Mouse (Mus musculus) forebrain, postnatal 0 days (tissue): ENCODE measurements at regions not wholly inside any gene's neighbourhood (a gene's known extent, or its start where the extent isn't known, plus 50 kb on each side); places are given as distances from the start of the nearest gene placed in this dataset.

ENCODE experiments used
- ATAC-seq: fragments of 200-750 bp; cut with Nextera tagmentation; 2 replicates; pipeline ENCODE4 v1.8.0; 2017; ENCODE audit warnings: mild to moderate bottlenecking, moderate library complexity
- DNase-seq: peaks from one replicate; pipeline ENCODE4 v3.0.0-alpha.2; 2015
- H3K27ac ChIP-seq: fragments of 300-500 bp; sonication (generic); 2 replicates; pipeline ENCODE4 v1.5.1; 2014; ENCODE audit warnings: low read depth, mild to moderate bottlenecking, antibody characterized with exemption, low read length, moderate library complexity, mixed read lengths
- H3K27me3 ChIP-seq: fragments of 300-500 bp; sonication (generic); 2 replicates; pipeline ENCODE4 v1.6.1; 2014; ENCODE audit warnings: mild to moderate bottlenecking, low read length, mixed read lengths; ENCODE audit not compliant: insufficient read depth
- H3K36me3 ChIP-seq: fragments of 300-500 bp; sonication (generic); 2 replicates; pipeline ENCODE4 v1.6.1; 2014; ENCODE audit warnings: mild to moderate bottlenecking, moderate library complexity; ENCODE audit not compliant: insufficient read depth
- H3K4me1 ChIP-seq: fragments of 300-500 bp; sonication (generic); 2 replicates; pipeline ENCODE4 v1.6.1; 2014; ENCODE audit warnings: antibody characterized with exemption; ENCODE audit not compliant: insufficient read depth
- H3K4me2 ChIP-seq: fragments of 300-500 bp; sonication (generic); 2 replicates; pipeline ENCODE4 v1.6.1; 2014; ENCODE audit warnings: low read depth, mild to moderate bottlenecking, moderate library complexity
- H3K4me3 ChIP-seq: fragments of 300-500 bp; sonication (generic); 2 replicates; pipeline ENCODE4 v1.5.1; 2014; ENCODE audit warnings: low read depth, low read length, mixed read lengths
- H3K9ac ChIP-seq: fragments of 300-500 bp; sonication (generic); 2 replicates; pipeline ENCODE4 v1.6.1; 2014; ENCODE audit warnings: mild to moderate bottlenecking
- H3K9me3 ChIP-seq: fragments of 300-500 bp; sonication (generic); 2 replicates; pipeline ENCODE4 v1.6.1; 2016; ENCODE audit warnings: low read length
- CTCF ChIP-seq: sonication (generic); IDR thresholded peaks from 2 replicates; pipeline ENCODE4 v1.5.1; 2016; ENCODE audit warnings: antibody characterized with exemption, control low read depth, low read depth
- WGBS: fragments of 180-500 bp; shearing (Covaris S2); extraction: QIAGEN DNeasy Blood & Tissue Kit; methylation state at CpG from one replicate; pipeline ENCODE4 v1.1.7; 2014; 5-methylcytosine and 5-hydroxymethylcytosine counted together

GRCm38 (mm10) chr17:15179411-15179951 is 138.1 kb upstream of the Gm3448 start:
- H3K4me3 ChIP-seq, result no peak overlapping the region
- H3K4me2 ChIP-seq, result no peak overlapping the region
- ATAC-seq (no peak), DNase-seq (no peak)
- H3K27ac ChIP-seq, result no peak overlapping the region
- no peaks in the 10 kb centered on the region for H3K36me3 ChIP-seq
- no peak overlapping the region for H3K9ac ChIP-seq
- 40% methylated on average over 4 of the region's 4 CpGs for WGBS
- no peaks in the 10 kb centered on the region for H3K27me3 ChIP-seq
- H3K9me3 ChIP-seq, result no peaks in the 10 kb centered on the region
- H3K4me1 ChIP-seq, result peaks cover 8% of the 10 kb centered on the region
- no peak for TF ChIP-seq CTCF

GRCm38 (mm10) chr17:15177390-15177789 is 136.1 kb upstream of the Gm3448 start:
- H3K36me3 ChIP-seq, result no peaks in the 10 kb centered on the region
- no peak overlapping the region for H3K4me3 ChIP-seq
- no peaks in the 10 kb centered on the region for H3K9me3 ChIP-seq
- ATAC-seq (no peak), DNase-seq (no peak)
- TF ChIP-seq CTCF, result no peak
- WGBS, result 91% methylated on average over 3 of the region's 3 CpGs
- H3K9ac ChIP-seq, result no peak overlapping the region
- no peak overlapping the region for H3K4me2 ChIP-seq
- no peak overlapping the region for H3K27ac ChIP-seq
- peaks cover 8% of the 10 kb centered on the region for H3K4me1 ChIP-seq
- no peaks in the 10 kb centered on the region for H3K27me3 ChIP-seq

- no peak for ATAC-seq
- no peaks in the 10 kb centered on the region for H3K4me1 ChIP-seq
- 70% methylated on average over 9 of the region's 9 CpGs for WGBS
Observed at GRCm38 (mm10) chr17:15174354-15174953, 133.1 kb upstream of the Gm3448 start.

GRCm38 (mm10) chr17:15167927-15168326 is 126.6 kb upstream of the Gm3448 start:
- Histone ChIP-seq H3K9ac (no peak overlapping the region), H3K36me3 (no peaks in the 10 kb centered on the region), H3K27me3 (no peaks in the 10 kb centered on the region), H3K4me2 (no peak overlapping the region), H3K9me3 (no peaks in the 10 kb centered on the region), H3K4me1 (no peaks in the 10 kb centered on the region), H3K27ac (no peak overlapping the region), H3K4me3 (no peak overlapping the region)
- no peak for ATAC-seq
- DNase-seq, result no peak
- TF ChIP-seq CTCF, result no peak
- 88% methylated on average over 3 of the region's 3 CpGs for WGBS

More at GRCm38 (mm10) chr17:15174354-15174953, 133.1 kb upstream of the Gm3448 start:
- no peak overlapping the region for H3K4me3 ChIP-seq
- no peak for DNase-seq
- H3K27ac ChIP-seq, result no peak overlapping the region
- H3K27me3 ChIP-seq, result no peaks in the 10 kb centered on the region
- H3K9me3 ChIP-seq, result no peaks in the 10 kb centered on the region
- no peak overlapping the region for H3K4me2 ChIP-seq
- H3K36me3 ChIP-seq, result no peaks in the 10 kb centered on the region
- H3K9ac ChIP-seq, result no peak overlapping the region
- no peak for TF ChIP-seq CTCF

- H3K4me1 ChIP-seq, result no peaks in the 10 kb centered on the region
- no peaks in the 10 kb centered on the region for H3K36me3 ChIP-seq
- H3K9ac ChIP-seq, result no peak overlapping the region
- H3K27ac ChIP-seq, result no peak overlapping the region
- H3K9me3 ChIP-seq, result no peaks in the 10 kb centered on the region
- ATAC-seq (no peak), DNase-seq (no peak)
- no peak for TF ChIP-seq CTCF
- H3K27me3 ChIP-seq, result no peaks in the 10 kb centered on the region
- H3K4me2 ChIP-seq, result no peak overlapping the region
- WGBS, result 83% methylated on average over 5 of the region's 5 CpGs
- no peak overlapping the region for H3K4me3 ChIP-seq
Observed at GRCm38 (mm10) chr17:15157693-15158333, 116.5 kb upstream of the Gm3448 start.

- H3K4me1 ChIP-seq, result no peaks in the 10 kb centered on the region
- WGBS, result 88% methylated on average over 7 of the region's 7 CpGs
Observed at GRCm38 (mm10) chr17:15152996-15153735, 111.8 kb upstream of the Gm3448 start.

GRCm38 (mm10) chr17:15152477-15152876 is 111.1 kb upstream of the Gm3448 start:
- Histone ChIP-seq H3K27me3 (no peaks in the 10 kb centered on the region), H3K9me3 (no peaks in the 10 kb centered on the region), H3K9ac (no peak overlapping the region), H3K4me3 (no peak overlapping the region), H3K27ac (no peak overlapping the region), H3K4me2 (no peak overlapping the region), H3K4me1 (no peaks in the 10 kb centered on the region), H3K36me3 (no peaks in the 10 kb centered on the region)
- no peak for DNase-seq
- 80% methylated on average over 7 of the region's 7 CpGs for WGBS
- ATAC-seq, result no peak
- no peak for TF ChIP-seq CTCF

More at GRCm38 (mm10) chr17:15152996-15153735, 111.8 kb upstream of the Gm3448 start:
- H3K36me3 ChIP-seq, result no peaks in the 10 kb centered on the region
- H3K4me2 ChIP-seq, result no peak overlapping the region
- H3K9ac ChIP-seq, result no peak overlapping the region
- ATAC-seq (no peak), DNase-seq (no peak)
- no peak overlapping the region for H3K27ac ChIP-seq
- TF ChIP-seq CTCF, result no peak
- no peaks in the 10 kb centered on the region for H3K27me3 ChIP-seq
- no peaks in the 10 kb centered on the region for H3K9me3 ChIP-seq
- H3K4me3 ChIP-seq, result no peak overlapping the region
